Mouse (Mus musculus) left cerebral cortex, adult 2 months (tissue): Measurements from ENCODE around the gene Ttll8. TPM values are rescaled to one million over a fixed set of nuclear protein-coding genes. Genes with fewer than 3 reads are reported as not detected.

Experiments used
- DNase-seq, 2 experiments: peaks; one replicate each; pipeline ENCODE4 v3.0.0; 2021 to 2022; ENCODE audit warnings: low spot score in 2 of 2, mixed read lengths in 1 of 2; ENCODE audit errors: extremely low spot score in 1 of 2
- H3K27ac ChIP-seq: fragments of 200-600 bp; 2 replicates; pipeline ENCODE4 v1.8.1; 2022
- H3K4me3 ChIP-seq: fragments of 200-600 bp; 2 replicates; pipeline ENCODE4 v1.8.1; 2022
- CTCF ChIP-seq: fragments of 200-600 bp; IDR thresholded peaks from 2 replicates; pipeline ENCODE4 v1.8.1; 2022; ENCODE audit warnings: antibody characterized with exemption, mild to moderate bottlenecking, moderate library complexity
- intact Hi-C: fragments of 180-260 bp; cut with DNase I; formaldehyde crosslinking; loops from one replicate; pipeline ENCODE4 v1.15.1; 2025
- total RNA-seq, 2 experiments: library from RNA; stranded (reverse); gene quantifications; 2 replicates each; pipeline ENCODE4 v1.2.3; 2021

Ttll8 gene
- total RNA-seq, 2 experiments from 2014 or later: 1.2 to 2.4 TPM

GRCm38 (mm10) chr15:88874477-88874876 is 79.7 kb downstream of the Ttll8 start:
- intact Hi-C loops: no loop called here
- TF ChIP-seq CTCF: no peak
- Histone ChIP-seq H3K4me3 (no peak overlapping the region), H3K27ac (no peak overlapping the region)
- DNase-seq: no peak

GRCm38 (mm10) chr15:88874061-88874460 is 80.2 kb downstream of the Ttll8 start:
- intact Hi-C loops: no loop called here
- Histone ChIP-seq H3K27ac (no peak overlapping the region), H3K4me3 (no peak overlapping the region)
- no peak for DNase-seq
- no peak for TF ChIP-seq CTCF

GRCm38 (mm10) chr15:88870418-88871185 is 83.6 kb downstream of the Ttll8 start:
- TF ChIP-seq CTCF: no peak
- no peak for DNase-seq
- Histone ChIP-seq H3K27ac (no peak overlapping the region), H3K4me3 (no peak overlapping the region)
- intact Hi-C loops: no loop called here

GRCm38 (mm10) chr15:88868024-88868742 is 86.0 kb downstream of the Ttll8 start:
- no peak for TF ChIP-seq CTCF
- intact Hi-C loops: no loop called here
- Histone ChIP-seq H3K4me3 (no peak overlapping the region), H3K27ac (peak overlapping the region; percentile 59)
- DNase-seq: no peak

- TF ChIP-seq CTCF: no peak
- intact Hi-C loops: no loop called here
- H3K4me3 ChIP-seq: no peak overlapping the region
- peak overlapping the region; percentile 59 for H3K27ac ChIP-seq
- DNase-seq: no peak
Measured at GRCm38 (mm10) chr15:88867368-88868023, 86.7 kb downstream of the Ttll8 start.

GRCm38 (mm10) chr15:88866934-88867356 is 87.3 kb downstream of the Ttll8 start:
- no peak overlapping the region for H3K4me3 ChIP-seq
- DNase-seq: no peak
- intact Hi-C loops: no loop called here
- H3K27ac ChIP-seq: peak overlapping the region; percentile 59
- no peak for TF ChIP-seq CTCF

- no peak overlapping the region; the same call in 1 of the 2 replicates for H3K27ac ChIP-seq
- intact Hi-C loops: no loop called here
- no peak for TF ChIP-seq CTCF
- DNase-seq: no peak
- H3K4me3 ChIP-seq: peak overlapping the region; percentile 96; the same call in 1 of the 2 replicates
Measured at GRCm38 (mm10) chr15:88865888-88866695, 88.1 kb downstream of the Ttll8 start.

GRCm38 (mm10) chr15:88865061-88865460 is 89.2 kb downstream of the Ttll8 start:
- Histone ChIP-seq H3K27ac (peak overlapping the region; percentile 97), H3K4me3 (peak overlapping the region; percentile 96)
- no peak for DNase-seq
- intact Hi-C loops: no loop called here
- TF ChIP-seq CTCF: no peak

- H3K4me3 ChIP-seq: peak overlapping the region; percentile 96
- intact Hi-C loops: loop anchor here (1.0 to 5.0 kb wide), 2 partner anchors 27 to 37 kb away; no protein-coding TSS in a partner anchor
- no peak for DNase-seq
- TF ChIP-seq CTCF: peak; percentile 18; the same call in 1 of the 2 replicates
- peak overlapping the region; percentile 97 for H3K27ac ChIP-seq
Measured at GRCm38 (mm10) chr15:88864270-88865030, 89.8 kb downstream of the Ttll8 start.

- DNase-seq: peak; percentile 88
- peak overlapping the region; percentile 96 for H3K4me3 ChIP-seq
- intact Hi-C loops: loop anchor here (1.0 to 5.0 kb wide), 2 partner anchors 26 to 36 kb away; no protein-coding TSS in a partner anchor
- H3K27ac ChIP-seq: peak overlapping the region; percentile 97
- no peak; the same call in 1 of the 2 replicates for TF ChIP-seq CTCF
Measured at GRCm38 (mm10) chr15:88863695-88864231, 90.5 kb downstream of the Ttll8 start.
